Mouse (Mus musculus) cortical plate, adult 2 months (tissue): ENCODE results near the gene 4833427G06Rik. TPM values are rescaled to one million over a fixed set of nuclear protein-coding genes. Genes with fewer than 3 reads are reported as not detected.
A peak's percentile ranks its signal among the peaks of the same experiment; 100 is the strongest.

Experiments used
- H3K27ac ChIP-seq: fragments of 200-500 bp; 2 replicates; pipeline ENCODE4 v1.5.1; 2012; ENCODE audit warnings: low read length, control low read depth, inconsistent platforms; ENCODE audit not compliant: insufficient read depth
- H3K4me1 ChIP-seq: fragments of 200-500 bp; 2 replicates; pipeline ENCODE4 v1.6.1; 2011; ENCODE audit warnings: low read length; ENCODE audit not compliant: control insufficient read depth, insufficient read depth
- H3K4me3 ChIP-seq: fragments of 200-500 bp; 2 replicates; pipeline ENCODE4 v1.5.1; 2011; ENCODE audit warnings: mild to moderate bottlenecking, low read length, control low read depth; ENCODE audit not compliant: insufficient read depth
- CTCF ChIP-seq: fragments of 200-500 bp; IDR thresholded peaks from 2 replicates; pipeline ENCODE4 v1.5.1; 2011; ENCODE audit warnings: mild to moderate bottlenecking, control low read depth, low read length; ENCODE audit not compliant: insufficient read depth; ENCODE audit errors: extremely low read depth
- POLR2A ChIP-seq: fragments of 200-500 bp; IDR thresholded peaks from 2 replicates; pipeline ENCODE4 v1.6.1; 2011; ENCODE audit warnings: mild to moderate bottlenecking, low read length, control low read depth; ENCODE audit not compliant: insufficient read depth; ENCODE audit errors: extremely low read depth
- polyA plus RNA-seq: library from polyadenylated mRNA; depleted of rRNA; stranded (reverse); fragments of >200 nt; gene quantifications from 2 replicates; pipeline ENCODE4 v1.2.3, GENCODE M21; 2012

The 4833427G06Rik gene
- polyA plus RNA-seq, 1 experiment = 0.35 TPM

GRCm38 (mm10) chr9:51136985-51137384 lies 35.1 kb upstream of the 4833427G06Rik start:
- Histone ChIP-seq H3K4me3 (no peak overlapping the region), H3K4me1 (no peaks in the 10 kb centered on the region), H3K27ac (no peak overlapping the region)
- TF ChIP-seq POLR2A = no peak
- peak; percentile 86 for TF ChIP-seq CTCF

- H3K4me1 ChIP-seq = no peaks in the 10 kb centered on the region
- no peak overlapping the region for H3K4me3 ChIP-seq
- TF ChIP-seq POLR2A (no peak), CTCF (no peak)
- no peak overlapping the region for H3K27ac ChIP-seq
Measured at GRCm38 (mm10) chr9:51114767-51115166, 12.9 kb upstream of the 4833427G06Rik start.

- Histone ChIP-seq H3K4me1 (no peaks in the 10 kb centered on the region), H3K27ac (no peak overlapping the region), H3K4me3 (no peak overlapping the region)
- TF ChIP-seq CTCF (no peak), POLR2A (no peak)
Measured at GRCm38 (mm10) chr9:51105751-51106150, 3.9 kb upstream of the 4833427G06Rik start.

- TF ChIP-seq POLR2A (no peak), CTCF (no peak)
- peak overlapping the region; percentile 46; the same call in 1 of the 2 replicates for H3K4me3 ChIP-seq
- no peak overlapping the region for H3K27ac ChIP-seq
- H3K4me1 ChIP-seq = no peaks in the 10 kb centered on the region
Measured at GRCm38 (mm10) chr9:51103808-51104514, 2.1 kb upstream of the 4833427G06Rik start.

GRCm38 (mm10) chr9:51102963-51103807 lies 1.3 kb upstream of the 4833427G06Rik start:
- H3K4me1 ChIP-seq = no peaks in the 10 kb centered on the region
- no peak overlapping the region for H3K27ac ChIP-seq
- peak overlapping the region; percentile 46 for H3K4me3 ChIP-seq
- TF ChIP-seq CTCF = no peak
- no peak for TF ChIP-seq POLR2A

GRCm38 (mm10) chr9:51096306-51096705 lies 5.6 kb downstream of the 4833427G06Rik start:
- Histone ChIP-seq H3K4me3 (no peak overlapping the region), H3K27ac (no peak overlapping the region), H3K4me1 (no peaks in the 10 kb centered on the region)
- TF ChIP-seq CTCF = no peak
- no peak for TF ChIP-seq POLR2A

GRCm38 (mm10) chr9:51093697-51094096 lies 8.2 kb downstream of the 4833427G06Rik start:
- Histone ChIP-seq H3K4me1 (no peaks in the 10 kb centered on the region), H3K27ac (no peak overlapping the region), H3K4me3 (no peak overlapping the region)
- TF ChIP-seq POLR2A (no peak), CTCF (no peak)

- TF ChIP-seq POLR2A = no peak
- TF ChIP-seq CTCF = no peak
- no peak overlapping the region for H3K27ac ChIP-seq
- no peaks in the 10 kb centered on the region for H3K4me1 ChIP-seq
- no peak overlapping the region for H3K4me3 ChIP-seq
Measured at GRCm38 (mm10) chr9:51081614-51082013, 20.3 kb downstream of the 4833427G06Rik start.

GRCm38 (mm10) chr9:51076979-51077315 lies 24.9 kb downstream of the 4833427G06Rik start, which contains the start of gene Layn:
Gene Layn (minus strand): TSS chr9:51077094.
- peak within 1 kb of the TSS; percentile 45; the same call in 1 of the 2 replicates for H3K27ac ChIP-seq
- TF ChIP-seq CTCF = no peak
- TF ChIP-seq POLR2A = peak; percentile 40; the same call in 1 of the 2 replicates
- H3K4me1 ChIP-seq = no peaks in the 10 kb centered on the region
- H3K4me3 ChIP-seq = peak within 1 kb of the TSS; percentile 36
